Mouse (Mus musculus): ENCODE measurements around the gene Bach1.

- TF ChIP-seq CTCF (conservative IDR thresholded peaks at IDR 0.05; ENCODE audit: low read length) (no peak), NANOG (IDR thresholded peaks at IDR 0.05; ENCODE audit: borderline replicate concordance, low read length) (no peak), POU5F1 (IDR thresholded peaks at IDR 0.05; ENCODE audit: borderline replicate concordance, low read length) (no peak)
Observed at GRCm38 (mm10) chr16:87741034-87741715, 42.4 kb downstream of the Bach1 start.

Data from E14TG2a.4 (cell line).